Mouse (Mus musculus): ENCODE data around the gene Oosp2.

The Oosp2 gene

GRCm38 (mm10) chr19:11604603-11605002, 55.8 kb downstream of the Oosp2 start, which contains the start of gene Ms4a6d:
Ms4a6d (minus strand) TSS chr19:11604849.
- DNase-seq (ENCODE audit: low spot score), result no peak

- DNase-seq (ENCODE audit: low spot score), result peak; percentile 58
These were observed 58.3 kb downstream of the Oosp2 start for GRCm38 (mm10) chr19:11602026-11602425.

- no peak for DNase-seq (ENCODE audit: low spot score)
These were observed 59.0 kb downstream of the Oosp2 start for GRCm38 (mm10) chr19:11601349-11601748.
